Comparison of ENCODE assay signal across 8 mouse cellular contexts in genomic region chr2:113397340-113398019, GRCm38 (mm10).
A peak's percentile ranks its signal among the peaks of the same experiment; 100 is the strongest.
DNase-seq lines count a peak whose midpoint lies in the region; ATAC-seq and TF ChIP-seq lines count a peak whose summit lies in the region.

No protein-coding gene starts in this region.

- no peaks in the 10 kb centered on the region for H3K9me3 ChIP-seq in neural tube, embryonic 11.5 days (ENCODE audit: control insufficient read depth, low read length)
- no peaks in the 10 kb centered on the region for H3K9me3 ChIP-seq in liver, embryonic 13.5 days (replicated peaks)

- TF ChIP-seq POLR2A in kidney, adult 2 months (IDR thresholded peaks at IDR 0.05; ENCODE audit: low read depth, low read length): no peak

- H3K27ac ChIP-seq in neural tube, embryonic 11.5 days (ENCODE audit: low read depth, low read length): no peak overlapping the region
- no peak overlapping the region for H3K27ac ChIP-seq in kidney, adult 2 months (ENCODE audit: insufficient read depth, low read depth, low read length)
- H3K27ac ChIP-seq in liver, embryonic 13.5 days: peak overlapping the region; percentile 34

- no peak for ATAC-seq in neural tube, embryonic 11.5 days (ENCODE audit: insufficient read depth, low FRiP score, low TSS enrichment)
- peak; percentile 43; the same call in 1 of the 2 replicates for ATAC-seq in liver, embryonic 13.5 days (ENCODE audit: low read depth)

- H3K4me2 ChIP-seq in neural tube, embryonic 11.5 days (ENCODE audit: low read depth): no peak overlapping the region
- no peak overlapping the region for H3K4me2 ChIP-seq in liver, embryonic 13.5 days

- DNase-seq in neural tube, embryonic 11.5 days (ENCODE audit: low spot score): peak; percentile 25
- DNase-seq in neural tube, embryonic 10.5 days (ENCODE audit: extremely low spot score, low spot score): no peak
- peak; percentile 82 for DNase-seq in brain, adult 2 months (ENCODE audit: low read depth, low spot score)
- peak; percentile 29 to 61 for DNase-seq in gastrocnemius, postnatal 4 days (ENCODE audit: low spot score in 2 of 2)
- DNase-seq in kidney, adult 2 months: peak; percentile 52
- DNase-seq in liver, embryonic 13.5 days: peak; percentile 3
- peak; percentile 21 for DNase-seq in ovary, postnatal 36 days (ENCODE audit: low spot score)
- no peak for DNase-seq in c-Kit-positive CD71-positive TER-119-positive erythroid progenitor cells, embryonic 14.5 days (ENCODE audit: low spot score)

- no peak overlapping the region for H3K4me3 ChIP-seq in neural tube, embryonic 11.5 days (ENCODE audit: low read depth, low read length)
- no peak overlapping the region for H3K4me3 ChIP-seq in kidney, adult 2 months (ENCODE audit: insufficient read depth, low read depth, low read length)
- H3K4me3 ChIP-seq in liver, embryonic 13.5 days (replicated peaks): no peak overlapping the region

- WGBS in neural tube, embryonic 11.5 days: 19% methylated on average over 7 of the region's 7 CpGs
- 21% methylated on average over 7 of the region's 7 CpGs for WGBS in kidney, adult 2 months
- 11% methylated on average over 7 of the region's 7 CpGs for WGBS in liver, embryonic 13.5 days (ENCODE audit: insufficient replicate concordance)

- H3K4me1 ChIP-seq in neural tube, embryonic 11.5 days (ENCODE audit: control insufficient read depth, insufficient read depth, low read length): no peaks in the 10 kb centered on the region
- H3K4me1 ChIP-seq in kidney, adult 2 months (ENCODE audit: control insufficient read depth, insufficient read depth, low read length): peaks cover 18% of the 10 kb centered on the region
- no peaks in the 10 kb centered on the region for H3K4me1 ChIP-seq in liver, embryonic 13.5 days (replicated peaks)

- TF ChIP-seq CTCF in kidney, adult 2 months (conservative IDR thresholded peaks at IDR 0.05; ENCODE audit: insufficient read depth, insufficient read length, low read depth, low read length): no peak

- H3K36me3 ChIP-seq in neural tube, embryonic 11.5 days (ENCODE audit: control insufficient read depth, insufficient read depth, low read length): no peaks in the 10 kb centered on the region
- no peaks in the 10 kb centered on the region for H3K36me3 ChIP-seq in kidney, adult 2 months (ENCODE audit: control insufficient read depth, insufficient read depth, low read length)
- H3K36me3 ChIP-seq in liver, embryonic 13.5 days: no peaks in the 10 kb centered on the region

- H3K27me3 ChIP-seq in neural tube, embryonic 11.5 days (ENCODE audit: control insufficient read depth, insufficient read depth, low read length): no peaks in the 10 kb centered on the region
- no peaks in the 10 kb centered on the region for H3K27me3 ChIP-seq in kidney, adult 2 months (replicated peaks; ENCODE audit: control insufficient read depth, insufficient read depth, low read length)
- no peaks in the 10 kb centered on the region for H3K27me3 ChIP-seq in liver, embryonic 13.5 days

- no peak overlapping the region for H3K9ac ChIP-seq in neural tube, embryonic 11.5 days (ENCODE audit: low read length)
- H3K9ac ChIP-seq in liver, embryonic 13.5 days: no peak overlapping the region

Comparison
In these comparisons a context has a peak if more than half of its experiments do, and no peak if none do; other contexts are left out.
1. DNase-seq: peak in neural tube, embryonic 11.5 days (single experiment), brain, adult 2 months (single experiment), gastrocnemius, postnatal 4 days (2 of 2), kidney, adult 2 months (single experiment), liver, embryonic 13.5 days (single experiment) and ovary, postnatal 36 days (single experiment); none in neural tube, embryonic 10.5 days (single experiment) and c-Kit-positive CD71-positive TER-119-positive erythroid progenitor cells, embryonic 14.5 days (single experiment).